Mouse (Mus musculus) neutrophil, adult 65 days (primary cell): ENCODE data around the gene Dhrs11. TPM values are rescaled to one million over a fixed set of nuclear protein-coding genes. Genes with fewer than 3 reads are reported as not detected.

Experiments
- total RNA-seq: library from RNA; stranded (reverse); gene quantifications from 2 replicates; pipeline ENCODE4 v1.2.4, GENCODE M21; 2023

The Dhrs11 gene
- total RNA-seq: 28.5 and 36.3 TPM in 2 replicates

GRCm38 (mm10) chr11:84828516-84829399 is at the start of gene Dhrs11:
Dhrs11 (minus strand) TSS chr11:84828994.

GRCm38 (mm10) chr11:84870337-84871043 is 41.7 kb upstream of the Dhrs11 start, which contains the start of gene Ggnbp2:
Ggnbp2 (minus strand) TSS chr11:84870817.

GRCm38 (mm10) chr11:84818961-84819692 is 9.7 kb downstream of the Dhrs11 start, which contains the start of gene Mrm1:
Mrm1 (minus strand) TSS chr11:84819515.

Other genes starting within 250 kb of the Dhrs11 start
- gene Mrm1, start 9.5 kb downstream of the Dhrs11 start, total RNA-seq: 3.2 and 5.7 TPM in 2 replicates
- 148 and 178 TPM in 2 replicates for gene Ggnbp2, start 41.8 kb upstream of the Dhrs11 start, total RNA-seq
- 1.6 and 1.8 TPM in 2 replicates for gene Myo19, start 51.2 kb upstream of the Dhrs11 start, total RNA-seq
- 1.0 and 1.5 TPM in 2 replicates for gene Pigw, start 51.3 kb upstream of the Dhrs11 start, total RNA-seq
- 9.7 and 13.4 TPM in 2 replicates for gene Znhit3, start 87.4 kb upstream of the Dhrs11 start, total RNA-seq
- gene Car4, start 128.8 kb upstream of the Dhrs11 start, total RNA-seq: not detected in 2 replicates